Mouse (Mus musculus) bone marrow macrophage, adult 2 months (primary cell): ENCODE results near the gene Cuedc1.

Experiments used
- CTCF ChIP-seq: IDR thresholded peaks from 2 replicates; pipeline ENCODE4 v1.5.1; 2012; ENCODE audit warnings: low read depth, mild to moderate bottlenecking, low read length, moderate library complexity
- POLR2A ChIP-seq: IDR thresholded peaks from 2 replicates; pipeline ENCODE4 v1.6.1; 2012; ENCODE audit warnings: mild to moderate bottlenecking, low read depth, low read length, borderline replicate concordance

DNA sequence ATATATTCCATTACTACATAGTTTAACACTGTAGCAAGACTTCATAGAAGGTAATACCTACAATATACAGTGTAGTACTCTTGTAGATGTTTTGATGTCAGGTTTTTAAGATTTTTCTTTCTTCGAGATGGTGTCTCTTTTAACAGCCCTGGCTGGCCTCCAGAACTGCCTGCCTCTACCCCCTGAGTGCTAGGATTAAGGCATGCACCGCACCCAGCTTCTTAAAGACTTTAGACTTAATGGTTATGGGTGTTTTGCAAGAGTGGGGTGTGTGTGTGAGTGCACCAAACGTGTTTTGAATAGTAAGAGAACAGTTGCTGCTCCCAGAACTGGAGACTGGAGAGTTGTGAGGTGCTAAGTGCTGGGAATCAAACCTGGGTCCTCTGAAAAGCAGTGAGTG is 44.0 kb upstream of the Cuedc1 start:
- TF ChIP-seq POLR2A (no peak), CTCF (no peak)
